Mouse (Mus musculus) myocyte (in vitro differentiated cells): ENCODE data around the gene Fto. TPM values are rescaled to one million over a fixed set of nuclear protein-coding genes. Genes with fewer than 3 reads are reported as not detected.

Source experiments
- H3K27me3 ChIP-seq: one replicate; pipeline ENCODE4 v1.6.1; 2011; ENCODE audit not compliant: control insufficient read depth, insufficient read depth, insufficient read length
- H3K36me3 ChIP-seq: one replicate; pipeline ENCODE4 v1.6.1; 2011; ENCODE audit not compliant: control insufficient read depth, insufficient read depth
- H3K4me2 ChIP-seq: one replicate; pipeline ENCODE4 v1.6.1; 2011; ENCODE audit warnings: low read depth, control low read depth
- H3K4me3 ChIP-seq: one replicate; pipeline ENCODE4 v1.5.1; 2011; ENCODE audit warnings: mild to moderate bottlenecking, control low read depth, moderate library complexity
- H3K79me2 ChIP-seq: one replicate; pipeline ENCODE4 v1.6.1; 2011; ENCODE audit not compliant: control insufficient read depth, insufficient read depth
- H3ac ChIP-seq: one replicate; pipeline ENCODE4 v1.6.1; 2011; ENCODE audit not compliant: control insufficient read depth, insufficient read length
- CEBPB ChIP-seq: IDR thresholded peaks from 2 replicates; pipeline ENCODE4 v1.6.1; 2011; ENCODE audit warnings: mild to moderate bottlenecking, moderate library complexity; ENCODE audit not compliant: poor library complexity, insufficient read depth, severe bottlenecking
- E2F4 ChIP-seq: IDR thresholded peaks from one replicate; pipeline ENCODE4 v1.6.1; 2011; ENCODE audit warnings: mild to moderate bottlenecking, control low read depth, moderate library complexity; ENCODE audit not compliant: insufficient read depth
- MAX ChIP-seq: IDR thresholded peaks from one replicate; pipeline ENCODE4 v1.6.1; 2011; ENCODE audit warnings: low read depth, mild to moderate bottlenecking, control low read depth
- MYOD1 ChIP-seq, 3 experiments: IDR thresholded peaks; one replicate each; pipeline ENCODE4 v1.6.1; 2011; ENCODE audit warnings: control low read depth in 2 of 3, low read depth in 2 of 3, mild to moderate bottlenecking in 2 of 3, moderate library complexity in 1 of 3; ENCODE audit not compliant: insufficient read length in 2 of 3, control insufficient read depth in 1 of 3
- MYOG ChIP-seq, 3 experiments: IDR thresholded peaks; one replicate each; pipeline ENCODE4 v1.6.1; 2011; ENCODE audit warnings: control low read depth in 2 of 3, low read depth in 2 of 3, mild to moderate bottlenecking in 2 of 3; ENCODE audit not compliant: insufficient read length in 2 of 3, control insufficient read depth in 1 of 3, insufficient read depth in 1 of 3
- POLR2A ChIP-seq: IDR thresholded peaks from one replicate; pipeline ENCODE4 v1.6.1; 2011; ENCODE audit warnings: low read depth, mild to moderate bottlenecking, control low read depth, moderate library complexity; ENCODE audit not compliant: insufficient read length
- POLR2AphosphoS2 ChIP-seq: IDR thresholded peaks from one replicate; pipeline ENCODE4 v1.6.1; 2011; ENCODE audit warnings: low read depth, control low read depth; ENCODE audit not compliant: insufficient read length
- REST ChIP-seq: IDR thresholded peaks from one replicate; pipeline ENCODE4 v1.6.1; 2011; ENCODE audit warnings: mild to moderate bottlenecking, control low read depth, moderate library complexity; ENCODE audit not compliant: insufficient read depth, insufficient read length
- SRF ChIP-seq: IDR thresholded peaks from one replicate; pipeline ENCODE4 v1.6.1; 2011; ENCODE audit warnings: low read depth; ENCODE audit not compliant: control insufficient read depth, insufficient read length
- TCF12 ChIP-seq: IDR thresholded peaks from one replicate; pipeline ENCODE4 v1.6.1; 2011; ENCODE audit warnings: mild to moderate bottlenecking, control low read depth; ENCODE audit not compliant: poor library complexity, insufficient read depth, severe bottlenecking
- TCF3 ChIP-seq: IDR thresholded peaks from one replicate; pipeline ENCODE4 v1.6.1; 2011; ENCODE audit warnings: low read depth, control low read depth; ENCODE audit not compliant: insufficient read length
- USF1 ChIP-seq: IDR thresholded peaks from one replicate; pipeline ENCODE4 v1.6.1; 2011; ENCODE audit warnings: low read depth, mild to moderate bottlenecking, control low read depth, moderate library complexity
- polyA plus RNA-seq: library from polyadenylated mRNA; unstranded; fragments of >200 nt; fragmentation: generic; extraction: Trizol; gene quantifications from one replicate; pipeline ENCODE4 v1.2.1, GENCODE M21; 2012; ENCODE audit warnings: missing spikeins

Fto gene
- polyA plus RNA-seq, 1 experiment, result 74.1 TPM

- TF ChIP-seq TCF12 (no peak), MAX (no peak), POLR2AphosphoS2 (no peak), TCF3 (no peak)
- Histone ChIP-seq H3K79me2 (no peaks in the 10 kb centered on the region), H3K27me3 (no peaks in the 10 kb centered on the region), H3K4me3 (no peak overlapping the region), H3K36me3 (no peaks in the 10 kb centered on the region), H3K4me2 (no peak overlapping the region), H3ac (no peak overlapping the region)
Observed at GRCm38 (mm10) chr8:91534752-91535151, 221.4 kb downstream of the Fto start.

- no peak for TF ChIP-seq SRF
- TF ChIP-seq CEBPB, result no peak
- TF ChIP-seq TCF3, result no peak
- TF ChIP-seq TCF12, result no peak
- TF ChIP-seq E2F4, result no peak
- TF ChIP-seq MYOD1 (IDR thresholded peaks at IDR 0.05; ENCODE audit: control insufficient read depth in 1 of 3, insufficient read length in 2 of 3, low read depth in 2 of 3), result no peak
- TF ChIP-seq MYOG (IDR thresholded peaks at IDR 0.05; ENCODE audit: control insufficient read depth in 1 of 3, insufficient read depth in 1 of 3, insufficient read length in 2 of 3, low read depth in 2 of 3), result no peak
- TF ChIP-seq REST, result no peak
- TF ChIP-seq POLR2A, result no peak
- no peak for TF ChIP-seq MAX
- no peak for TF ChIP-seq POLR2AphosphoS2
- no peak for TF ChIP-seq USF1
- H3K36me3 ChIP-seq, result no peaks in the 10 kb centered on the region
- no peaks in the 10 kb centered on the region for H3K27me3 ChIP-seq
- no peaks in the 10 kb centered on the region for H3K79me2 ChIP-seq
- no peak overlapping the region for H3ac ChIP-seq
- no peak overlapping the region for H3K4me3 ChIP-seq
- no peak overlapping the region for H3K4me2 ChIP-seq
Observed at GRCm38 (mm10) chr8:91538109-91538508, 224.8 kb downstream of the Fto start.

- no peaks in the 10 kb centered on the region for H3K27me3 ChIP-seq
- no peak overlapping the region for H3K4me2 ChIP-seq
- no peak overlapping the region for H3K4me3 ChIP-seq
- H3ac ChIP-seq, result no peak overlapping the region
- TF ChIP-seq USF1 (no peak), MYOG (IDR thresholded peaks at IDR 0.05; ENCODE audit: control insufficient read depth in 1 of 3, insufficient read depth in 1 of 3, insufficient read length in 2 of 3, low read depth in 2 of 3) (no peak), E2F4 (no peak), TCF12 (no peak), MYOD1 (IDR thresholded peaks at IDR 0.05; ENCODE audit: control insufficient read depth in 1 of 3, insufficient read length in 2 of 3, low read depth in 2 of 3) (no peak), POLR2A (no peak), CEBPB (no peak), POLR2AphosphoS2 (no peak), MAX (no peak), TCF3 (no peak), SRF (no peak), REST (no peak)
- no peaks in the 10 kb centered on the region for H3K79me2 ChIP-seq
- H3K36me3 ChIP-seq, result no peaks in the 10 kb centered on the region
Observed at GRCm38 (mm10) chr8:91538892-91539291, 225.6 kb downstream of the Fto start.

GRCm38 (mm10) chr8:91539586-91539985, 226.3 kb downstream of the Fto start:
- Histone ChIP-seq H3K27me3 (no peaks in the 10 kb centered on the region), H3ac (no peak overlapping the region), H3K4me2 (no peak overlapping the region), H3K36me3 (no peaks in the 10 kb centered on the region), H3K4me3 (no peak overlapping the region), H3K79me2 (no peaks in the 10 kb centered on the region)
- TF ChIP-seq MYOD1 (IDR thresholded peaks at IDR 0.05; ENCODE audit: control insufficient read depth in 1 of 3, insufficient read length in 2 of 3, low read depth in 2 of 3) (no peak), POLR2A (no peak), MAX (no peak)

GRCm38 (mm10) chr8:91541229-91541628, 227.9 kb downstream of the Fto start:
- Histone ChIP-seq H3K36me3 (no peaks in the 10 kb centered on the region), H3K4me2 (no peak overlapping the region), H3K4me3 (no peak overlapping the region), H3K79me2 (no peaks in the 10 kb centered on the region), H3ac (no peak overlapping the region), H3K27me3 (no peaks in the 10 kb centered on the region)
- no peak for TF ChIP-seq CEBPB

- H3K4me2 ChIP-seq, result no peak overlapping the region
- no peaks in the 10 kb centered on the region for H3K79me2 ChIP-seq
- H3K36me3 ChIP-seq, result no peaks in the 10 kb centered on the region
- H3ac ChIP-seq, result no peak overlapping the region
- H3K27me3 ChIP-seq, result no peaks in the 10 kb centered on the region
- TF ChIP-seq E2F4, result no peak
- no peak for TF ChIP-seq POLR2AphosphoS2
- no peak for TF ChIP-seq USF1
- TF ChIP-seq SRF, result no peak
- TF ChIP-seq TCF3, result no peak
- no peak for TF ChIP-seq REST
- peak in 1 of 3 experiments; percentile 37 for TF ChIP-seq MYOD1 (IDR thresholded peaks at IDR 0.05; ENCODE audit: control insufficient read depth in 1 of 3, insufficient read length in 2 of 3, low read depth in 2 of 3)
- TF ChIP-seq MYOG (IDR thresholded peaks at IDR 0.05; ENCODE audit: control insufficient read depth in 1 of 3, insufficient read depth in 1 of 3, insufficient read length in 2 of 3, low read depth in 2 of 3), result peak in 1 of 3 experiments; percentile 58
- peak; percentile 1 for TF ChIP-seq TCF12
- TF ChIP-seq POLR2A, result no peak
- TF ChIP-seq CEBPB, result no peak
- TF ChIP-seq MAX, result no peak
- H3K4me3 ChIP-seq, result no peak overlapping the region
Observed at GRCm38 (mm10) chr8:91545561-91545960, 232.2 kb downstream of the Fto start.
